In the genomic region with DNA sequence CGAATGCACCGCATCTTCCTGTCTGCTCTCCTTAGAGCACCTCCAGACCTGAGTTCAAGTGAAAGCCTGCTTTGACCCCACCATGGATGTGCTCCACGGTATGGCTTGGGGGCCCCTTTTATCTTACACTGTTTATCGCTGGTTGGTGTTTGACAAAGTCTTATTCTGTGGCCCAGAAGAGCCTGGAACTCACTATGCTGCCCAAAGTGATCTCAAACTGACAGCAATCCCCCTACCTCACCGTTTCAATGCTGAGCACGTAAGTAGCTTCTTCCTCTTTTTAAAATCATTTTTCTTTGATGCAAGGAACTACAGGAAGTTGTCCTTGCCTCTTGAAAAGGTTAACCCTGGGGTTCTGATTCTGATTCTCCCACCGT, we compare ENCODE assay signal across 17 mouse cellular contexts.
DNase-seq lines count a peak whose midpoint lies in the region; ATAC-seq lines count a peak whose summit lies in the region.
"Had no signal": no experiment of that assay in that cellular context is flagged by ENCODE, and none has a peak within 500 bp of the region (broad histone marks: within the 10 kb centered on the region; RNA-seq: fewer than 3 reads in every experiment).

No protein-coding gene starts in this region.

- H3K4me3 ChIP-seq in limb, embryonic 12.5 days (replicated peaks) = no peak overlapping the region
- H3K4me3 ChIP-seq in megakaryocyte, embryonic 14.5 days (replicated peaks) = peak overlapping the region; percentile 91
- H3K4me3 ChIP-seq: forebrain, embryonic 15.5 days; intestine, embryonic 15.5 days had no signal

- peak overlapping the region; percentile 51; the same call in 1 of the 2 replicates for H3K27ac ChIP-seq in limb, embryonic 12.5 days
- H3K27ac ChIP-seq: forebrain, embryonic 15.5 days; intestine, embryonic 15.5 days had no signal

- intact Hi-C loops in gastrocnemius, postnatal 14 days (cut with DNase I; ENCODE audit: low total_unique reads) = no loop called here

- peak; percentile 46 for ATAC-seq in common myeloid progenitor, adult 5-6 weeks (replicated peaks; ENCODE audit: low read depth, poor library complexity, severe bottlenecking)
- ATAC-seq in limb, embryonic 12.5 days (ENCODE audit: insufficient number of reproducible peaks, insufficient read depth, low FRiP score, low TSS enrichment, low read depth) = peak; percentile 55; the same call in 1 of the 2 replicates
- ATAC-seq: CD4-positive, CD25-positive, alpha-beta regulatory T cell, adult 4 months had no signal

- H3K9ac ChIP-seq in limb, embryonic 12.5 days (replicated peaks) = no peak overlapping the region
- H3K9ac ChIP-seq: forebrain, embryonic 15.5 days; lung, embryonic 14.5 days had no signal

- peak overlapping the region; percentile 44; the same call in 1 of the 2 replicates for H3K4me2 ChIP-seq in limb, embryonic 12.5 days
- H3K4me2 ChIP-seq: forebrain, embryonic 15.5 days had no signal

- no peaks in the 10 kb centered on the region for H3K9me3 ChIP-seq in limb, embryonic 12.5 days
- H3K9me3 ChIP-seq in megakaryocyte, embryonic 14.5 days = peaks cover 11% of the 10 kb centered on the region; the same call in 1 of the 2 replicates
- H3K9me3 ChIP-seq: forebrain, embryonic 15.5 days; intestine, embryonic 15.5 days had no signal

- no peaks in the 10 kb centered on the region for H3K36me3 ChIP-seq in limb, embryonic 12.5 days
- peaks cover 8% of the 10 kb centered on the region for H3K36me3 ChIP-seq in megakaryocyte, embryonic 14.5 days (replicated peaks; ENCODE audit: low read length)
- H3K36me3 ChIP-seq: forebrain, embryonic 15.5 days; intestine, embryonic 15.5 days had no signal

- no peaks in the 10 kb centered on the region for H3K27me3 ChIP-seq in limb, embryonic 12.5 days
- H3K27me3 ChIP-seq in megakaryocyte, embryonic 14.5 days (replicated peaks) = no peaks in the 10 kb centered on the region
- H3K27me3 ChIP-seq: forebrain, embryonic 15.5 days; intestine, embryonic 15.5 days had no signal

- H3K4me1 ChIP-seq in limb, embryonic 12.5 days (replicated peaks) = peaks cover 9% of the 10 kb centered on the region
- H3K4me1 ChIP-seq in megakaryocyte, embryonic 14.5 days = peaks cover 22% of the 10 kb centered on the region
- H3K4me1 ChIP-seq: forebrain, embryonic 15.5 days; intestine, embryonic 15.5 days had no signal

- 69% methylated on average over 7 of the region's 7 CpGs for WGBS in limb, embryonic 12.5 days

- DNase-seq in 416B (ENCODE audit: low read depth) = peak; percentile 62
- DNase-seq in T-cell, adult 2 months (ENCODE audit: low spot score) = no peak
- DNase-seq in testis, postnatal 14 days (ENCODE audit: low spot score) = no peak
- DNase-seq in gastrocnemius, postnatal 14 days = no peak
- no peak for DNase-seq in kidney, postnatal 4 days
- DNase-seq: adrenal gland, postnatal 25 days; cerebellum, adult 11-12 months; heart, postnatal 14 days; kidney, postnatal 14 days; thymus, adult 2 months had no signal
